Comparison of ENCODE assay signal across 17 mouse cellular contexts in the genomic region with DNA sequence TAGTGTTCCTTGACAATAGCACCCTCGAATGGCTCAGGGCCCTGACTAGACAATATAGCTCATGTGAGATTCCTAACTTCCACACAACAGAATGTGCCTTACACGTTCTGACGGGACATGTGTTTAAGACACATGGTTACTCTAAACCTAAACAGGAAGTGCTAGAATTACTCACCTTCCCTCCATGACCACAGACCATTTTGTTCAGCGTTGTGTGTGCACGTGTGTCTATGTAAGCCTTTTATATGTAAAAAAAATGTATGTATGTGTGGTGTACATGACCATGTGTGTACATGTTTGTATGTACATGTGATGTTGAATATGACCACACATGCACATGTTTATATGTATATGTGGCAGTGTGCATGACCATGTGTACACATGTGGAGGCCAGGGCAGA. TPM values are rescaled to one million over a fixed set of nuclear protein-coding genes. Genes with fewer than 3 reads are reported as not detected.
"Had no signal": no experiment of that assay in that cellular context is flagged by ENCODE, and none has a peak within 500 bp of the region (broad histone marks: within the 10 kb centered on the region; RNA-seq: fewer than 3 reads in every experiment).

No protein-coding gene starts in this region.

- H3K36me3 ChIP-seq: neural tube, embryonic 13.5 days; stomach, embryonic 15.5 days had no signal

- H3K9ac ChIP-seq: neural tube, embryonic 13.5 days; neural tube, embryonic 15.5 days; stomach, embryonic 15.5 days had no signal

- H3K4me2 ChIP-seq: neural tube, embryonic 13.5 days; neural tube, embryonic 15.5 days; stomach, embryonic 15.5 days had no signal

- DNase-seq: retina, postnatal 1 day; right cerebral cortex, adult 18-20 months; right cerebral cortex, postnatal 14 days; right cerebral cortex, postnatal 25 days; right cerebral cortex, postnatal 4 days; spleen, adult 18-20 months; thymus, adult 18-20 months; thymus, adult 2 months; thymus, postnatal 14 days; thymus, postnatal 25 days; thymus, postnatal 4 days had no signal

- H3K9me3 ChIP-seq: neural tube, embryonic 13.5 days; neural tube, embryonic 15.5 days; stomach, embryonic 15.5 days had no signal

- H3K27ac ChIP-seq: neural tube, embryonic 13.5 days; neural tube, embryonic 15.5 days; stomach, embryonic 15.5 days; stomach, postnatal 0 days had no signal

- H3K27me3 ChIP-seq: neural tube, embryonic 13.5 days; neural tube, embryonic 15.5 days; stomach, embryonic 15.5 days had no signal

- H3K4me3 ChIP-seq: neural tube, embryonic 13.5 days; neural tube, embryonic 15.5 days; stomach, embryonic 15.5 days had no signal

RNA-seq across cellular contexts. Expression of gene Ccdc74a, which starts 30.1 kb away (rescaled TPM):
- total RNA-seq: neutrophil, adult 5-6 weeks had no signal

RNA-seq across cellular contexts. Expression of gene P2rx6, which starts 54.5 kb away (rescaled TPM):
- total RNA-seq: neutrophil, adult 5-6 weeks had no signal

RNA-seq across cellular contexts. Expression of gene Lrrc74b, which starts 55.2 kb away (rescaled TPM):
- total RNA-seq: neutrophil, adult 5-6 weeks had no signal
- polyA plus RNA-seq: spleen, adult 2 months had no signal
